Mouse (Mus musculus) C2C12 (cell line): ENCODE measurements around the gene Kdm5c.

Experiments
- CEBPB ChIP-seq: IDR thresholded peaks from one replicate; pipeline ENCODE4 v1.6.1; 2011; ENCODE audit warnings: low read depth, mild to moderate bottlenecking, control low read depth, moderate library complexity
- CTCF ChIP-seq: IDR thresholded peaks from one replicate; pipeline ENCODE4 v1.5.1; 2011; ENCODE audit not compliant: control insufficient read depth, insufficient read depth, insufficient read length
- MAX ChIP-seq: IDR thresholded peaks from one replicate; pipeline ENCODE4 v1.6.1; 2011; ENCODE audit warnings: mild to moderate bottlenecking, control low read depth
- MYOD1 ChIP-seq: IDR thresholded peaks from one replicate; pipeline ENCODE4 v1.6.1; 2011; ENCODE audit warnings: low read depth; ENCODE audit not compliant: control insufficient read depth, insufficient read length
- MYOG ChIP-seq: IDR thresholded peaks from one replicate; pipeline ENCODE4 v1.6.1; 2011; ENCODE audit not compliant: control insufficient read depth, insufficient read length; ENCODE audit errors: extremely low read depth
- USF1 ChIP-seq: IDR thresholded peaks from one replicate; pipeline ENCODE4 v1.6.1; 2011; ENCODE audit warnings: low read depth, mild to moderate bottlenecking, control low read depth, moderate library complexity

DNA sequence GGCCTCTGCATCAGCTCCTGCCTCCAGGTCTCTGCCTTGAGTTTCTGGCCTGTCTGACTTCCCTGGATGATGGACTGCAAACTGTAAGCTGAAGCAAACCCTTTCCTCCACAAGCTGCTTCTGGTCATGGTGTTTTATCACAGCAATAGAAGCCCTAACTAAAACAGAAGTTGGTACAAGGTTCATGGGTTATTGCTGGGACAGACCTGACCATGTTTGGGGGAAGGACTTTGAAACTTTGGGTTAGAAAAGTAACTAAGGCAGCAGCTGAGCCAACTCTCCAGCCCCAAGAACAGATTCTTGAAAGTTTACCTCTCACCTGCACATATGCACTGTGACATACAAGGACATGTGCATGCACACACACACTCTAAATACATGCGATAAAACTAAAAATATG lies 27.3 kb upstream of the Kdm5c start:
- TF ChIP-seq CTCF (no peak), USF1 (no peak), MAX (no peak), CEBPB (no peak), MYOG (no peak), MYOD1 (no peak)
